Mouse (Mus musculus) T-helper 2 cell (primary cell): Measurements from ENCODE around the gene Gclc.

Experiments used
- in situ Hi-C: fragments of 300-600 bp; cut with MboI, MseI; formaldehyde crosslinking; loops from one replicate; pipeline ENCODE4 v1.15.1; 2025; ENCODE audit warnings: high pct_unique_total_duplicates

Gene Gclc

GRCm38 (mm10) chr9:77741452-77741851 lies 12.9 kb upstream of the Gclc start:
- in situ Hi-C loops: loop anchor here (10.0 kb wide), 1 partner anchor 87 kb away; no protein-coding TSS in a partner anchor

GRCm38 (mm10) chr9:77744798-77745197 lies 9.5 kb upstream of the Gclc start:
- in situ Hi-C loops: loop anchor here (10.0 kb wide), 1 partner anchor 90 kb away; no protein-coding TSS in a partner anchor

- in situ Hi-C loops: loop anchor here (10.0 kb wide), 1 partner anchor 92 kb away; no protein-coding TSS in a partner anchor
Measured at GRCm38 (mm10) chr9:77746315-77746714, 8.0 kb upstream of the Gclc start.

GRCm38 (mm10) chr9:77748292-77748691 lies 6.0 kb upstream of the Gclc start:
- in situ Hi-C loops: loop anchor here (10.0 kb wide), 1 partner anchor 93 kb away; no protein-coding TSS in a partner anchor

GRCm38 (mm10) chr9:77750133-77751060 lies 3.9 kb upstream of the Gclc start:
- in situ Hi-C loops: loop anchor here (10.0 kb wide), 1 partner anchor 206 kb away; the partner anchor contains the start of gene Lrrc1

DNA sequence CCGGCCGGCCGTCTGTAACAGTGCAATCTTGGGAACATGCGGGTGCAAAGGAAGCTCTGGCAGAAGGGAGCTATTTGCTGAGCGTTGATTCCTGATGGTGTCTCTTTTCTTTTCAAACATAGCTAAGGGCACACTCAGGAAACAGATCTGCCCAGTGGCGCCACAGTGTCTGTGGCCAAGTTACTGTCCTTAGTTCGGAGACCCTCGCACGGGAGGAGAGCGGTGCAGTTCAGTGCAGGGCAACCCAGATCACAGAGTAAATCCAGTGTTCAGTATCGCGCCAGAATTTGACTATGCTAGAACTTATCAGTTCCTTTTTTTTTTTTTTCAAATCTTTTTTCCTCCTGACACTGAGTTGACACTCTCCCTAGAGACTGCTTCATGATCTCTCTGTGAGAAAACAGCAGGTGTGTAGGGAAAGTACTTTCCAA lies 3.2 kb upstream of the Gclc start:
- in situ Hi-C loops: loop anchor here (10.0 kb wide), 1 partner anchor 206 kb away; the partner anchor contains the start of gene Lrrc1

GRCm38 (mm10) chr9:77754728-77755402 lies 530 bp downstream of the Gclc start:
- in situ Hi-C loops: loop anchor here (10.0 kb wide), 1 partner anchor 210 kb away; the partner anchor contains the start of gene Lrrc1

- in situ Hi-C loops: loop anchor here (10.0 kb wide), 1 partner anchor 211 kb away; the partner anchor contains the start of gene Lrrc1
Measured at GRCm38 (mm10) chr9:77755403-77755784, 1.1 kb downstream of the Gclc start.

DNA sequence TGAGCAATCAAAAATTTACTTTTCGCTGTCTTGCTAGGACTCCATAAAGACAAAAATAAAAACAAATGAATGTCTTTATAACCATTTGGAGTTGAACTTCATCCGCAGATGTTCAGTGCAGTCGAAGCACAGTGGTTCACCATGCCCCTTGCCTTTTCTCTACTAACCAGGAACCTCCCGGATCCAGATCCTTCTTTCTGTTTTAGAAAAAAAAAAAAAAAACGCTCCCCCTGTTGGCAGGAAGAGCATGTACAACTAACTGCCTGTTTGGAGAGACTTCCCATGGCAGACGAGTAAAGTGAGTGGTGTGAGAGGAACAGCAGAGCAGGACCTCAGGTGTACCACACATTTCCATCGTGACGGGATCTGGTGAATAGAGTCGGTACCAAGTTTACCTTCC lies 1.7 kb downstream of the Gclc start:
- in situ Hi-C loops: loop anchor here (10.0 kb wide), 1 partner anchor 211 kb away; the partner anchor contains the start of gene Lrrc1

DNA sequence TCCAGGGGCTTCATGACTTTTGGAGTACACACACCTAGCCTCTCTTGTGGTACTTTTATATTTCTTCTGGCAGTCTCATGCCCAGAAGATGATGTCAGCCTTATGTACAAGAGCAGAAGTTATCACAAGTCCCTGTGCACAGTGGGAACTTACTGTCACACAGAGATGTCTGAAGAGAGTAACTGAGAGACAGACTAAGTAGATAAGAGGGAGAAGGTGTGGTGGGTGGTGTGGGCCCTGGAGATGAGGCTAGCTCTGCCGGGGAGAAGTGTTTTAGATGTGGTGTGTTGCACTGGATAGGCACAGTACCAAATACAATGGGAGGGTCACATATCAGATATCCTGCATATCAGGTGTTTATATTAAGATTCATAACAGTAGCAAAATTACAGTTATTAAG lies 3.0 kb downstream of the Gclc start:
- in situ Hi-C loops: loop anchor here (10.0 kb wide), 1 partner anchor 213 kb away; the partner anchor contains the start of gene Lrrc1

- in situ Hi-C loops: loop anchor here (10.0 kb wide), 1 partner anchor 214 kb away; the partner anchor contains the start of gene Lrrc1
Measured at GRCm38 (mm10) chr9:77758481-77758880, 4.1 kb downstream of the Gclc start.

DNA sequence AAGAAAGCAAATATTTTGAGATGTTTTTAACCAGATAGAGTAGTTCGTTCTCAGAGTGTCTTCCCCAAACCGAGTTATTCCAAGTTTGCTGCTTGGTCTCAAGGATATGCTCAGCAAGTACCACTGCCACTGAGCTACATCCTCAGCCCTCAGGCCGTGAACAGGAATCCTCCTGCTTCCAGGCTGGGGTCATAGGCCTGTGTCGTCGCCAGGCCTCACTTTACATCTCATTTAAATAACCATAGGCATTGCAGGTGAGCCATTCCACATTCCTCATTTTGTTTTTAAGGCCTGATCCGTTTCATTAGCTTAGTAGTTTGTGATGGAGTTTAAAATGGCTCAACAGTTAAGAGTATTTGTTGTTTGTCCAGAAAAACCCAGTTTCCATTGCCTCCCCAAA lies 4.8 kb downstream of the Gclc start:
- in situ Hi-C loops: loop anchor here (10.0 kb wide), 1 partner anchor 214 kb away; the partner anchor contains the start of gene Lrrc1

DNA sequence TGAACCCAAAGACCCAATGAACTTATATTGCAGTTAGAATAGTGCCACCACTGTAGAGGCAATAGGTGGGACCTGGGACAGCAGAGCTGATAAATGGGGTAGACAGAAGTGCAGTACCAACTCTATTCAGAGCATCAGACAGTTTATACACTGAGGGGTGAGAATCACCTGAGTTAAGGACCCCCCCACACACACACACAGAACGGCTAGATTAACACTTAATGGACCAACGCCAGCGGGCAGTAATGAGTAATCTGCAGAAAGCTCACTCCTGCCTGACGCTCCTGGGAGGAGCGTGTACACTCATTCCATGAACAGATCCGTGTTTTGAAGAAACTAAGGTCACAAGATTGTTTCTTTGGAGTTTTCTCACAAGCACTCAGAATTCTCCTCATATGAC lies 5.4 kb downstream of the Gclc start:
- in situ Hi-C loops: loop anchor here (10.0 kb wide), 1 partner anchor 215 kb away; the partner anchor contains the start of gene Lrrc1

DNA sequence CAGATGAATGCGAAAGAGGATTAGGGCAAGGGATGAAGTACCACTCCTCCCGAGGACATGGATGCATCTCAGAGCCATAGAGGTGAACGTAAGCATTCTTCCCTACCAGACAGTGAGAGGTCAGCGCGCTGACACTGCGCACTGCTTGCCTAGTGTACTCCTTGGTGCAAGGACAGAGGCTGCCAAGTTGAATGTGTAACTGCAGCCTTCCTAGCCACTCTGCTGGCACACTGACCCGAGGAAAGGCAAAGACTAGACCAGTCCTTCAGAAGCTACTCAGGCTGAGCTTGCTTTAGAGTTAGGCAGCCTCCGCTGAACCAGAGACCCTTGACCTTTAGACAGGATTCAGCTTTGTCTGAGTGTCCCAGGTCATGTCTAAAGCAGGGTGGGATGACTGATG lies 11.9 kb downstream of the Gclc start:
- in situ Hi-C loops: no loop called here

DNA sequence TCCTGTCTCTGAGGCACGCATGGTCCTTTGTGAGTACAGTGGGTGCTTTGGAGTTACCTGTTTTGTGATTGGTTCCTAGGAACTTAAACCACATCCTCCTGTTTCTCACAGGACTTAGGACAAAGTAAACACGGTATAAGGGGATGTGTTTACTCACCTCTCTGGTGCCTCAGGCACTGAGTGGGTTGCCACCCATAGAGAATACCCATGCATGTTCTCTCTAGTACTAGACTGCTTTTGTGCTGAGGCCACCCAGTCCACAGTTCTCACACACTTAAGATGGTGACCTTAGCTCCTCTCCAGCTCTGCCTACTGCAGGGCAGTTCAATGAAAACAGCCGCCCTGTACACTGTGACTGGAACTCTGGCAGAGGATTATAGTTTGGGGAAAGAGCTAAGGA lies 12.4 kb downstream of the Gclc start:
- in situ Hi-C loops: no loop called here

GRCm38 (mm10) chr9:77770909-77771308 lies 16.6 kb downstream of the Gclc start:
- in situ Hi-C loops: no loop called here

- in situ Hi-C loops: no loop called here
Measured at GRCm38 (mm10) chr9:77771330-77771729, 17.0 kb downstream of the Gclc start.

DNA sequence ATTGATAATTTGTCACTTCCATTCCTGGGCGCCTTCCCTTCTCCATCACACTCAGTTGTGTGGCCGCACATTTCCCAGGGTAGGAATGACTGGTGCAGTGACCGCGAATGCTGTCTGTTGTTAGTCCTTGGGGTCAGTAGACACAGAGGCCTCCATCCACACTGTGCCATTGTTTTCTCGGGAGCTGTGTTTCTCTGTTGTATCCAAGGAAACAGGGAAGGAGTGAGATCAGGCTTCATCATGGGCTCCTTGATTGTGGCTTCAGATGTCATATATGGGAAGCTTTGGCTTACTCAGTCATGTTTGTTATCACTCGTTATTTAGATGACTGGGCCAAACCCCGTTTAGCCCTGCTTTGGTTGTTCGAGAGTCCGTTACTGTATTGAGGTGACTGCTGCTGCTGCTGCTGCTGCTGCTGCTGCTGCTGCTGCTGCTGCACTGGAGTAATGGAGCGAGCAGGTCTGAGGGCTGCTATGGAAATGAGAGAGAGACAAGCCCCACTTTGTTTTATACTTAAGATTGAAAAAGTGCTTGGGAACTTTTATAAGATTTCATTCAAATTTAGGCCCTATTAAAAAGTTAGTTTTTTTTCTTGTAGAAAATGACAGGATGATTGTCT lies 17.5 kb downstream of the Gclc start:
- in situ Hi-C loops: no loop called here

GRCm38 (mm10) chr9:77776720-77777515 lies 22.6 kb downstream of the Gclc start:
- in situ Hi-C loops: no loop called here

DNA sequence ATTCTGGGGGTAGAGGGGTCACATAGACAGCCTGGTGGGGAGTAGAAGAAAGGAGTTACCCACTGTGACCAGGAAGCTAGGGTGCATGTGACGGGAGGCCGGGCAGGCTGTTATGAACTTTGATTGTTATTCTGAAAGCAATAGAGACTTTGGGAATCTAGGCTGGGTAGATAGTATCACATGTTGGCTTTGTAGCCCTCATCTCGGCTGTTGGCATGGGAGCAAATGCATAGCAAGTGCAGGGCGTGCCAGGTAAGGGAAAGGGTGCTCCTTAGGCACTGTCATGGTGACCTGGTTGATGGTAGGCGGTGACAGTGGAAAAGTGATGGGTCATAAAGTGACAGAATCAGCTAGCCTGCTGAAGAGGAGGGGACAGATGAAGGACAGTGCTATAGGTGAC lies 23.3 kb downstream of the Gclc start:
- in situ Hi-C loops: no loop called here
